24 mouse cellular contexts compared by ENCODE assay signal in genomic region chr1:174169024-174169423, GRCm38 (mm10). TPM values are rescaled to one million over a fixed set of nuclear protein-coding genes. Genes with fewer than 3 reads are reported as not detected.
DNase-seq lines count a peak whose midpoint lies in the region; ATAC-seq and TF ChIP-seq lines count a peak whose summit lies in the region.
"Had no signal": no experiment of that assay in that cellular context is flagged by ENCODE, and none has a peak within 500 bp of the region (broad histone marks: within the 10 kb centered on the region; RNA-seq: fewer than 3 reads in every experiment).

No protein-coding gene starts in this region.

- no peak overlapping the region for H3K4me2 ChIP-seq in liver, embryonic 13.5 days
- no peak overlapping the region for H3K4me2 ChIP-seq in liver, embryonic 11.5 days
- H3K4me2 ChIP-seq in liver, postnatal 0 days (ENCODE audit: low read depth, low read length), result no peak overlapping the region
- H3K4me2 ChIP-seq: embryonic facial prominence, embryonic 12.5 days; heart, embryonic 11.5 days; midbrain, embryonic 11.5 days; neural tube, embryonic 15.5 days had no signal

- H3K27me3 ChIP-seq in liver, embryonic 13.5 days, result no peaks in the 10 kb centered on the region
- no peaks in the 10 kb centered on the region for H3K27me3 ChIP-seq in liver, embryonic 11.5 days (replicated peaks; ENCODE audit: control insufficient read depth, insufficient read depth, low read length)
- no peaks in the 10 kb centered on the region for H3K27me3 ChIP-seq in E14TG2a.4 (ENCODE audit: insufficient read depth, low read length)
- H3K27me3 ChIP-seq in liver, postnatal 0 days (ENCODE audit: insufficient read depth, low read length), result no peaks in the 10 kb centered on the region
- H3K27me3 ChIP-seq: embryonic facial prominence, embryonic 12.5 days; neural tube, embryonic 15.5 days had no signal

- peaks cover under 1% of the 10 kb centered on the region for H3K36me3 ChIP-seq in liver, embryonic 13.5 days
- H3K36me3 ChIP-seq in liver, embryonic 11.5 days (ENCODE audit: control insufficient read depth, insufficient read depth, low read length), result no peaks in the 10 kb centered on the region
- H3K36me3 ChIP-seq in E14TG2a.4 (ENCODE audit: insufficient read depth, low read length), result no peaks in the 10 kb centered on the region
- H3K36me3 ChIP-seq in liver, postnatal 0 days (replicated peaks; ENCODE audit: insufficient read depth, low read length), result no peaks in the 10 kb centered on the region
- H3K36me3 ChIP-seq: embryonic facial prominence, embryonic 12.5 days; neural tube, embryonic 15.5 days had no signal

- peaks cover 28% of the 10 kb centered on the region for H3K4me1 ChIP-seq in liver, embryonic 13.5 days (replicated peaks)
- 0 out of 2 replicates have a peak, but pooled peaks cover 5% of the 10 kb centered on the region for H3K4me1 ChIP-seq in liver, embryonic 11.5 days (replicated peaks; ENCODE audit: control insufficient read depth, insufficient read depth, low read length)
- H3K4me1 ChIP-seq in E14TG2a.4 (replicated peaks; ENCODE audit: low read depth, low read length), result peaks cover 10% of the 10 kb centered on the region
- H3K4me1 ChIP-seq in liver, postnatal 0 days (ENCODE audit: insufficient read depth), result peaks cover 4% of the 10 kb centered on the region
- H3K4me1 ChIP-seq: embryonic facial prominence, embryonic 12.5 days; neural tube, embryonic 15.5 days had no signal

- no peak overlapping the region for H3K4me3 ChIP-seq in liver, embryonic 13.5 days (replicated peaks)
- H3K4me3 ChIP-seq in liver, embryonic 11.5 days (ENCODE audit: low read depth, low read length), result no peak overlapping the region
- no peak overlapping the region for H3K4me3 ChIP-seq in E14TG2a.4 (replicated peaks; ENCODE audit: low read length)
- H3K4me3 ChIP-seq in liver, postnatal 0 days (ENCODE audit: low read depth, low read length), result no peak overlapping the region
- H3K4me3 ChIP-seq: embryonic facial prominence, embryonic 12.5 days; neural tube, embryonic 15.5 days had no signal

- no peak for DNase-seq in liver, embryonic 13.5 days
- DNase-seq in liver, embryonic 11.5 days (ENCODE audit: low spot score), result no peak
- peak; percentile 72 for DNase-seq in ZHBTc4 (ENCODE audit: low read depth, low spot score)
- DNase-seq in liver, postnatal 0 days, result no peak
- no peak for DNase-seq in heart, postnatal 10 days
- DNase-seq: cerebellum, adult 18-20 months; cerebellum, postnatal 36 days; kidney, adult 9 months; left cerebral cortex, postnatal 4 days; lung, adult 18-20 months; right cerebral cortex, adult 18-20 months had no signal

- no peak overlapping the region for H3K9ac ChIP-seq in liver, embryonic 13.5 days
- no peak overlapping the region for H3K9ac ChIP-seq in liver, embryonic 11.5 days (ENCODE audit: low read depth, low read length)
- H3K9ac ChIP-seq in liver, postnatal 0 days (replicated peaks), result no peak overlapping the region
- H3K9ac ChIP-seq: embryonic facial prominence, embryonic 12.5 days; neural tube, embryonic 15.5 days had no signal

- intact Hi-C loops in heart, postnatal 10 days (cut with DNase I), result no loop called here

- TF ChIP-seq EP300 in liver, postnatal 0 days (IDR thresholded peaks at IDR 0.05; ENCODE audit: low read depth), result no peak

- no peaks in the 10 kb centered on the region for H3K9me3 ChIP-seq in liver, embryonic 13.5 days (replicated peaks)
- no peaks in the 10 kb centered on the region for H3K9me3 ChIP-seq in liver, embryonic 11.5 days (ENCODE audit: control insufficient read depth, low read length)
- H3K9me3 ChIP-seq in E14TG2a.4 (ENCODE audit: low read length), result no peaks in the 10 kb centered on the region
- H3K9me3 ChIP-seq in liver, postnatal 0 days (ENCODE audit: low read length), result no peaks in the 10 kb centered on the region
- H3K9me3 ChIP-seq: embryonic facial prominence, embryonic 12.5 days; neural tube, embryonic 15.5 days had no signal

- no peak for ATAC-seq in liver, embryonic 13.5 days (ENCODE audit: low read depth)
- no peak for ATAC-seq in liver, embryonic 11.5 days (replicated peaks; ENCODE audit: low FRiP score)
- ATAC-seq in liver, postnatal 0 days, result no peak
- ATAC-seq in megakaryocyte-erythroid progenitor cell, adult 5-6 weeks (replicated peaks; ENCODE audit: low FRiP score, low TSS enrichment, poor library complexity, severe bottlenecking), result no peak
- ATAC-seq: forebrain, embryonic 16.5 days; hindbrain, postnatal 0 days had no signal

- peak overlapping the region; percentile 65 for H3K27ac ChIP-seq in liver, embryonic 13.5 days
- no peak overlapping the region for H3K27ac ChIP-seq in liver, embryonic 11.5 days (ENCODE audit: low read depth, low read length)
- no peak overlapping the region for H3K27ac ChIP-seq in liver, postnatal 0 days (ENCODE audit: low read depth)
- H3K27ac ChIP-seq: embryonic facial prominence, embryonic 12.5 days; hindbrain, postnatal 0 days; neural tube, embryonic 15.5 days had no signal

- TF ChIP-seq CTCF in E14TG2a.4 (conservative IDR thresholded peaks at IDR 0.05; ENCODE audit: low read length), result peak; percentile 17; the same call in 1 of the 2 replicates
- TF ChIP-seq CTCF in liver, postnatal 0 days (IDR thresholded peaks at IDR 0.05; ENCODE audit: low read depth), result peak; percentile 61

RNA-seq across cellular contexts. Expression of gene Spta1, which starts 3.6 kb away (rescaled TPM):
- polyA plus RNA-seq in liver, embryonic 13.5 days (2015; fragmentation: Nextera tagmentation; extraction: Ambion mirVana), result 25.7 and 33.7 TPM in 2 replicates
- polyA plus RNA-seq in liver, embryonic 11.5 days (2014; fragmentation: Nextera tagmentation; extraction: Ambion mirVana), result 23.1 and 26.0 TPM in 2 replicates
- polyA plus RNA-seq in liver, postnatal 0 days (2015; fragmentation: Nextera tagmentation; extraction: Ambion mirVana), result 6.7 and 9.4 TPM in 2 replicates
- total RNA-seq in heart, postnatal 10 days (2021), result 10 to 100 TPM in 1 of 2 experiments, 1 to 10 TPM in 1; 9.6 to 10.3 TPM
- total RNA-seq in megakaryocyte-erythroid progenitor cell, adult 5-6 weeks (2014; fragmentation: Nextera tagmentation), result 39.3 and 44.3 TPM in 2 replicates
- 50.4 and 72.5 TPM in 2 replicates for total RNA-seq in megakaryocyte-erythroid progenitor cell, adult 5-6 weeks (2017)
- total RNA-seq: hindbrain, postnatal 0 days had no signal
- polyA plus RNA-seq: large intestine, adult 2 months; small intestine, adult 2 months had no signal

RNA-seq across cellular contexts. Expression of gene Olfr420, which starts 13.6 kb away (rescaled TPM):
- polyA plus RNA-seq in liver, embryonic 13.5 days (2015; fragmentation: Nextera tagmentation; extraction: Ambion mirVana), result 0.58 and 0.64 TPM in 2 replicates
- 0.12 and 0.27 TPM in 2 replicates for polyA plus RNA-seq in liver, embryonic 11.5 days (2014; fragmentation: Nextera tagmentation; extraction: Ambion mirVana)
- polyA plus RNA-seq in liver, postnatal 0 days (2015; fragmentation: Nextera tagmentation; extraction: Ambion mirVana), result 0.13 and 0.40 TPM in 2 replicates
- total RNA-seq in heart, postnatal 10 days (2021), result not detected
- not detected in 2 replicates for total RNA-seq in megakaryocyte-erythroid progenitor cell, adult 5-6 weeks (2014; fragmentation: Nextera tagmentation)
- total RNA-seq in megakaryocyte-erythroid progenitor cell, adult 5-6 weeks (2017), result not detected in 2 replicates
- total RNA-seq: heart, postnatal 25 days; hindbrain, postnatal 0 days; layer of hippocampus, postnatal 25 days; left cerebral cortex, postnatal 4 days had no signal
- polyA plus RNA-seq: embryonic facial prominence, embryonic 12.5 days; forebrain, embryonic 16.5 days; gonadal fat pad, adult 2 months; hindbrain, postnatal 0 days; large intestine, adult 2 months; midbrain, embryonic 11.5 days; neural tube, embryonic 15.5 days; small intestine, adult 2 months had no signal

RNA-seq across cellular contexts. Expression of gene Olfr424, which starts 37.7 kb away (rescaled TPM):
- polyA plus RNA-seq in liver, embryonic 13.5 days (2015; fragmentation: Nextera tagmentation; extraction: Ambion mirVana), result not detected in 2 replicates
- polyA plus RNA-seq in liver, embryonic 11.5 days (2014; fragmentation: Nextera tagmentation; extraction: Ambion mirVana), result not detected in 2 replicates
- not detected in 2 replicates for polyA plus RNA-seq in liver, postnatal 0 days (2015; fragmentation: Nextera tagmentation; extraction: Ambion mirVana)
- total RNA-seq in heart, postnatal 10 days (2021), result not detected
- not detected in 2 replicates for total RNA-seq in megakaryocyte-erythroid progenitor cell, adult 5-6 weeks (2014; fragmentation: Nextera tagmentation)
- not detected in 2 replicates for total RNA-seq in megakaryocyte-erythroid progenitor cell, adult 5-6 weeks (2017)
- total RNA-seq: heart, postnatal 25 days; hindbrain, postnatal 0 days; layer of hippocampus, postnatal 25 days; left cerebral cortex, postnatal 4 days had no signal
- polyA plus RNA-seq: embryonic facial prominence, embryonic 12.5 days; forebrain, embryonic 16.5 days; gonadal fat pad, adult 2 months; heart, embryonic 11.5 days; hindbrain, postnatal 0 days; large intestine, adult 2 months; midbrain, embryonic 11.5 days; neural tube, embryonic 15.5 days; small intestine, adult 2 months had no signal

RNA-seq across cellular contexts. Expression of gene Olfr231, which starts 48.1 kb away (rescaled TPM):
- polyA plus RNA-seq in liver, embryonic 13.5 days (2015; fragmentation: Nextera tagmentation; extraction: Ambion mirVana), result not detected in 2 replicates
- polyA plus RNA-seq in liver, embryonic 11.5 days (2014; fragmentation: Nextera tagmentation; extraction: Ambion mirVana), result not detected in 2 replicates
- not detected in 2 replicates for polyA plus RNA-seq in liver, postnatal 0 days (2015; fragmentation: Nextera tagmentation; extraction: Ambion mirVana)
- not detected for total RNA-seq in heart, postnatal 10 days (2021)
- total RNA-seq in megakaryocyte-erythroid progenitor cell, adult 5-6 weeks (2014; fragmentation: Nextera tagmentation), result not detected in 2 replicates
- not detected in 2 replicates for total RNA-seq in megakaryocyte-erythroid progenitor cell, adult 5-6 weeks (2017)
- total RNA-seq: heart, postnatal 25 days; hindbrain, postnatal 0 days; layer of hippocampus, postnatal 25 days; left cerebral cortex, postnatal 4 days had no signal
- polyA plus RNA-seq: forebrain, embryonic 16.5 days; gonadal fat pad, adult 2 months; heart, embryonic 11.5 days; hindbrain, postnatal 0 days; large intestine, adult 2 months; midbrain, embryonic 11.5 days; neural tube, embryonic 15.5 days; small intestine, adult 2 months had no signal
